Mouse (Mus musculus): ENCODE data around the gene Gm49318.

Gene Gm49318

GRCm38 (mm10) chr9:22069881-22070553, 1.0 kb downstream of the Gm49318 start:
- 33% methylated on average over 4 of the region's 4 CpGs for WGBS

GRCm38 (mm10) chr9:22067195-22067594, 3.9 kb downstream of the Gm49318 start:
- WGBS, result 90% methylated on average over 5 of the region's 5 CpGs

- 76% methylated on average over 3 of the region's 3 CpGs for WGBS
These were observed 4.6 kb downstream of the Gm49318 start for GRCm38 (mm10) chr9:22066433-22066832.

- 97% methylated on average over 11 of the region's 11 CpGs for WGBS
These were observed 5.4 kb downstream of the Gm49318 start for GRCm38 (mm10) chr9:22065642-22066041.

- 56% methylated on average over 3 of the region's 3 CpGs for WGBS
These were observed 6.7 kb downstream of the Gm49318 start for GRCm38 (mm10) chr9:22064341-22064740.

GRCm38 (mm10) chr9:22061339-22061738, 9.7 kb downstream of the Gm49318 start:
- 40% methylated on average over 2 of the region's 2 CpGs for WGBS

- 57% methylated on average over 9 of the region's 9 CpGs for WGBS
These were observed 13.0 kb downstream of the Gm49318 start for GRCm38 (mm10) chr9:22058011-22058424.

- 96% methylated on average over 9 of the region's 9 CpGs for WGBS
These were observed 14.0 kb downstream of the Gm49318 start for GRCm38 (mm10) chr9:22057031-22057517.

- 72% methylated on average over 9 of the region's 9 CpGs for WGBS
These were observed 14.7 kb downstream of the Gm49318 start for GRCm38 (mm10) chr9:22056303-22056910.

GRCm38 (mm10) chr9:22055713-22056112, 15.3 kb downstream of the Gm49318 start:
- 37% methylated on average over 29 of the region's 29 CpGs for WGBS

- 1% methylated on average over 32 of the region's 32 CpGs for WGBS
These were observed 16.5 kb downstream of the Gm49318 start for GRCm38 (mm10) chr9:22054411-22055076.

GRCm38 (mm10) chr9:22053657-22054056, 17.4 kb downstream of the Gm49318 start:
- WGBS, result 31% methylated on average over 7 of the region's 7 CpGs

GRCm38 (mm10) chr9:22051958-22052254, 19.2 kb downstream of the Gm49318 start, which contains the start of gene Elavl3:
Elavl3 (minus strand) TSS chr9:22052023.
- WGBS, result under 1% methylated on average over 26 of the region's 28 CpGs

- WGBS, result 3% methylated on average over 65 of the region's 67 CpGs
These were observed 19.7 kb downstream of the Gm49318 start for GRCm38 (mm10) chr9:22051161-22051957.

- 2% methylated on average over 40 of the region's 43 CpGs for WGBS
These were observed 20.6 kb downstream of the Gm49318 start for GRCm38 (mm10) chr9:22050351-22050889.

- WGBS, result 27% methylated on average over 4 of the region's 4 CpGs
These were observed 21.3 kb downstream of the Gm49318 start for GRCm38 (mm10) chr9:22049721-22050270.

GRCm38 (mm10) chr9:22049315-22049714, 21.7 kb downstream of the Gm49318 start:
- 33% methylated on average over 11 of the region's 11 CpGs for whole genome bisulfite sequencing

GRCm38 (mm10) chr9:22047329-22047728, 23.7 kb downstream of the Gm49318 start:
- 42% methylated on average over 9 of the region's 9 CpGs for WGBS

- 60% methylated on average over 2 of the region's 2 CpGs for WGBS
These were observed 29.2 kb downstream of the Gm49318 start for GRCm38 (mm10) chr9:22041832-22042231.

- 68% methylated on average over 10 of the region's 10 CpGs for WGBS
These were observed 33.2 kb downstream of the Gm49318 start for GRCm38 (mm10) chr9:22037826-22038225.

- WGBS, result 54% methylated on average over 6 of the region's 6 CpGs
These were observed 35.6 kb downstream of the Gm49318 start for GRCm38 (mm10) chr9:22035300-22036044.

Measured in cerebral cortex, adult 2 months (tissue).